Mouse (Mus musculus) gastrocnemius, adult 2 months (tissue): ENCODE results near the gene Rcc1l. TPM values are rescaled to one million over a fixed set of nuclear protein-coding genes. Genes with fewer than 3 reads are reported as not detected.

Source experiments
- DNase-seq: peaks from one replicate; pipeline ENCODE4 v3.0.0; 2022
- H3K27ac ChIP-seq: fragments of 200-600 bp; 2 replicates; pipeline ENCODE4 v1.8.1; 2022; ENCODE audit warnings: mild to moderate bottlenecking
- H3K4me3 ChIP-seq: fragments of 200-600 bp; 2 replicates; pipeline ENCODE4 v1.8.1; 2022; ENCODE audit warnings: mild to moderate bottlenecking, moderate library complexity
- CTCF ChIP-seq: fragments of 200-600 bp; IDR thresholded peaks from 2 replicates; pipeline ENCODE4 v1.8.1; 2022; ENCODE audit warnings: antibody characterized with exemption, mild to moderate bottlenecking, moderate library complexity
- intact Hi-C: fragments of 180-260 bp; cut with DNase I; formaldehyde crosslinking; loops from one replicate; pipeline ENCODE4 v1.15.1; 2025
- long read RNA-seq, 2 experiments: library from polyadenylated mRNA; stranded (forward); transcript quantifications; one replicate each; pipeline ENCODE4 v2.0.0; 2021
- total RNA-seq, 2 experiments: library from RNA; stranded (reverse); gene quantifications; 2 replicates each; pipeline ENCODE4 v1.2.3; 2021

The Rcc1l gene
- 10 to 100 TPM; 24.1 to 25.1 TPM for total RNA-seq
- long read RNA-seq, experiment 1, transcript Rcc1l-201 (11 exons, 2,321 nt): major isoform, 60 of 76 reads
- long read RNA-seq, experiment 1, partial matches to known transcripts: 2 of 76 reads
- long read RNA-seq, experiment 1, other reads (novel, unspliced or antisense): 14 of 76 reads
- long read RNA-seq, experiment 2, transcript Rcc1l-201 (11 exons, 2,321 nt): major isoform, 71 of 90 reads
- long read RNA-seq, experiment 2, partial matches to known transcripts: 5 of 90 reads
- long read RNA-seq, experiment 2, other reads (novel, unspliced or antisense): 14 of 90 reads

GRCm38 (mm10) chr5:134176169-134176881 lies at the start of gene Rcc1l:
Gene Rcc1l (minus strand): TSS chr5:134176774.
- peak within 1 kb of the TSS; percentile 95 for H3K4me3 ChIP-seq
- H3K27ac ChIP-seq: peak within 1 kb of the TSS; percentile 95
- no peak for TF ChIP-seq CTCF
- peak; percentile 89 for DNase-seq
- intact Hi-C loops: no loop called here

- peak overlapping the region; percentile 41 for H3K4me3 ChIP-seq
- no peak overlapping the region for H3K27ac ChIP-seq
- no peak for TF ChIP-seq CTCF
- intact Hi-C loops: loop anchor here (5.0 kb wide), 1 partner anchor 117 kb away; no protein-coding TSS in a partner anchor
- no peak for DNase-seq
Measured at GRCm38 (mm10) chr5:134225110-134225901, 48.7 kb upstream of the Rcc1l start.

- intact Hi-C loops: no loop called here
- no peak for TF ChIP-seq CTCF
- Histone ChIP-seq H3K27ac (no peak overlapping the region), H3K4me3 (no peak overlapping the region)
- DNase-seq: no peak
Measured at GRCm38 (mm10) chr5:134221708-134222150, 45.2 kb upstream of the Rcc1l start.

- no peak for DNase-seq
- TF ChIP-seq CTCF: no peak
- Histone ChIP-seq H3K27ac (no peak overlapping the region), H3K4me3 (no peak overlapping the region)
- intact Hi-C loops: no loop called here
Measured at GRCm38 (mm10) chr5:134221278-134221677, 44.7 kb upstream of the Rcc1l start.

GRCm38 (mm10) chr5:134217900-134218299 lies 41.3 kb upstream of the Rcc1l start:
- intact Hi-C loops: no loop called here

GRCm38 (mm10) chr5:134214021-134214806 lies 37.6 kb upstream of the Rcc1l start:
- no peak for TF ChIP-seq CTCF
- Histone ChIP-seq H3K4me3 (no peak overlapping the region), H3K27ac (no peak overlapping the region)
- intact Hi-C loops: no loop called here
- no peak for DNase-seq

More at GRCm38 (mm10) chr5:134217900-134218299, 41.3 kb upstream of the Rcc1l start:
- no peak for DNase-seq
- TF ChIP-seq CTCF: no peak
- no peak overlapping the region for H3K27ac ChIP-seq
- H3K4me3 ChIP-seq: no peak overlapping the region

- intact Hi-C loops: no loop called here
- DNase-seq: no peak
- Histone ChIP-seq H3K4me3 (no peak overlapping the region), H3K27ac (no peak overlapping the region)
- TF ChIP-seq CTCF: no peak
Measured at GRCm38 (mm10) chr5:134209931-134210554, 33.5 kb upstream of the Rcc1l start.

GRCm38 (mm10) chr5:134206721-134207120 lies 30.1 kb upstream of the Rcc1l start:
- Histone ChIP-seq H3K4me3 (no peak overlapping the region), H3K27ac (no peak overlapping the region)
- no peak for DNase-seq
- intact Hi-C loops: no loop called here
- TF ChIP-seq CTCF: no peak

- no peak for TF ChIP-seq CTCF
- Histone ChIP-seq H3K4me3 (no peak overlapping the region), H3K27ac (no peak overlapping the region)
- intact Hi-C loops: no loop called here
- DNase-seq: no peak
Measured at GRCm38 (mm10) chr5:134193664-134194063, 17.1 kb upstream of the Rcc1l start.

- Histone ChIP-seq H3K4me3 (no peak overlapping the region), H3K27ac (no peak overlapping the region)
- intact Hi-C loops: loop anchor here (5.0 kb wide), 1 partner anchor 44 kb away; no protein-coding TSS in a partner anchor
- no peak for TF ChIP-seq CTCF
- no peak for DNase-seq
Measured at GRCm38 (mm10) chr5:134188571-134188970, 12.0 kb upstream of the Rcc1l start.

GRCm38 (mm10) chr5:134186961-134187731 lies 10.6 kb upstream of the Rcc1l start:
- intact Hi-C loops: loop anchor here (2.0 to 5.0 kb wide), 2 partner anchors 45 to 160 kb away; no protein-coding TSS in a partner anchor
- DNase-seq: peak; percentile 65

More at GRCm38 (mm10) chr5:134186961-134187731, 10.6 kb upstream of the Rcc1l start:
- Histone ChIP-seq H3K4me3 (no peak overlapping the region), H3K27ac (peak overlapping the region; percentile 13; the same call in 1 of the 2 replicates)
- peak; percentile 91 for TF ChIP-seq CTCF
